Mouse (Mus musculus): ENCODE data around the gene Chst11. TPM values are rescaled to one million over a fixed set of nuclear protein-coding genes. Genes with fewer than 3 reads are reported as not detected.

The Chst11 gene
- polyA plus RNA-seq, 1 experiment from 2014 or later = 2.9 TPM

DNA sequence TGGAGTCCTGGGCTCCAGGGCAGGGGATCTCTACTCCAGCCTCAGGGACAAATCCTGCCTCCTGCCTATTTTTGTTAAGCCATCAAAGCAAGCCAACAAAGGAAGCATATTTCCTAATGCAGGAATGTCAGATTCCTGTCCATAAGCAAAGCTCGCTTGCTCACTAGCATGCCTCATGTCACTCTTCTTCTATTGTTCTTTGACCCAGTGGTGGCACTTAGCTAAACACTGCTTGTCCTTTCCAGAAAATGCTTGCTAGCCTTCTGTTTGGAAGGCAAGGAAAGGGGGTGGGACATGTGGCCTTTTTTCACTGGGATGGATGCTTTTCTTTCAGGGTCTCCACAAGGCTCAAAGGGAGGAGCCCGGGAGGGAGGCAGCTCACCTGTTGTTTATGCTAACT, 103.5 kb downstream of the Chst11 start:
- H3K36me3 ChIP-seq = no peaks in the 10 kb centered on the region
- peaks cover 31% of the 10 kb centered on the region for H3K4me1 ChIP-seq (replicated peaks)
- H3K4me2 ChIP-seq (replicated peaks) = no peak overlapping the region
- no peak overlapping the region for H3K4me3 ChIP-seq (replicated peaks)
- WGBS = 22% methylated on average over 2 of the region's 2 CpGs
- H3K27ac ChIP-seq = 0 out of 2 replicates have a peak overlapping the region, but pooled peaks have one; percentile 37
- H3K9ac ChIP-seq (replicated peaks) = no peak overlapping the region
- no peaks in the 10 kb centered on the region for H3K27me3 ChIP-seq
- no peaks in the 10 kb centered on the region for H3K9me3 ChIP-seq
- no peak for ATAC-seq

DNA sequence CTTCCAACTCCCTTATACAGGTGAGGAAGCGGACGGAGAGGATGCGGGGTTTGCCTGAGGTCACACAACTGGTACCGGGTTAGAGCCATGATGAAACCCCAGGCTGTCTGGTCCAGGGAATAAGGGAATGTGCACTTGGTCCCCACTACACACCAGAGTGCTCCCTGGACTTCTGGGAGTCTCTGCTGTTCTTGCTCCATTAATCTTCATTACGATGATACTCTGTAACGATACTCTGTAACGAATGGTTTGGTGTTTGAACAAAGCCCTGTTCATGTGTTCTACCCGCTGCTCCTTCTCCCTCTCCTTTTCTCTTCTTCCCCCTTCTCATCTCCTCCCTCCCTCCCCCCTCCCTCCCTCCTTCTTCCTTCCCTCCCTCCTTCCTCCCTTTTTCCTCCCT, 104.9 kb downstream of the Chst11 start:
- no peak for ATAC-seq
- WGBS = 84% methylated on average over 8 of the region's 8 CpGs
- Histone ChIP-seq H3K36me3 (no peaks in the 10 kb centered on the region), H3K4me3 (replicated peaks) (no peak overlapping the region), H3K4me1 (replicated peaks) (peaks cover 31% of the 10 kb centered on the region), H3K27me3 (no peaks in the 10 kb centered on the region), H3K4me2 (replicated peaks) (no peak overlapping the region), H3K27ac (no peak overlapping the region), H3K9ac (replicated peaks) (no peak overlapping the region), H3K9me3 (no peaks in the 10 kb centered on the region)

DNA sequence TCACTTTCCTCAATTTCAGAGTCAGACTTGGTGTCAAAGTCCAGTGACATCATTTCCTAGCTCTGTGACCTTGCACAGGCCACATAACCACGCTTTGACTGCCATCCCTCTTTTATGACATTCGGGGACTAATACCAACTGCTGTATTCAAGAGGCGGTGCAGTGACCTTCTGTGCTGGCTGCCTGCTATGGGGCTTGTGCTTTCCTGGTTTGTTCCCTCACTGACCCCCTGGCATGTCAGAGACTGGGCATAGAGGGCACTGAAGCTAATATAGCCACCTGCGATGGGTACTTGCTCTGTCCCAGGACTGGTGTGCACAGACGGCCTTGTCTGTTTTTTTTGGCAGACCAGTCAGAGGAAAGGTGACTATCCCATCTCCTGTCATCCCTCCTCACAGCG, 108.4 kb downstream of the Chst11 start:
- Histone ChIP-seq H3K9ac (replicated peaks) (no peak overlapping the region), H3K4me3 (replicated peaks) (no peak overlapping the region), H3K27ac (no peak overlapping the region), H3K4me2 (replicated peaks) (no peak overlapping the region), H3K4me1 (replicated peaks) (peaks cover 42% of the 10 kb centered on the region), H3K36me3 (no peaks in the 10 kb centered on the region), H3K27me3 (no peaks in the 10 kb centered on the region), H3K9me3 (no peaks in the 10 kb centered on the region)
- no peak for ATAC-seq
- 90% methylated on average over 6 of the region's 6 CpGs for WGBS

DNA sequence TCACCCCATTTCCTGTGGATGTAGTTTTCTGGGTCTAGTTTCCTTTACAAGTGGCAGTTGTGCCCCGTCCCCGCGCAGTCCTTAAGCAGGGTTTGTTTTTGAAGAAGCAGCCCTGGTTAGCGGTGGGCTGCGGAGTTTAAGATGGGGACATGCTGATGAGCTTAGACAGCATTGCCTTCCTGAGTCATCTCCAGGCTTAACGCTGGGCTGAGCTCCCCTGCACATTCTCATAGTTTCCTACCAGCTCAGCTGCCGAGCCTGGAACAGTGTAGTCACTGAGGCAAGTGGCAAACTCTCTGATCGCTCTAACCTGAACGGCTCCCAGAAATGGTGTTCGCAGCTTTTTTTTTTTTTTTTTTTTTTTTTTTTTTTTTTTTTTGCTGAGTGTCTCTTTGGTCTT, 109.0 kb downstream of the Chst11 start:
- 80% methylated on average over 10 of the region's 10 CpGs for WGBS
- H3K9ac ChIP-seq (replicated peaks) = no peak overlapping the region
- ATAC-seq = no peak

DNA sequence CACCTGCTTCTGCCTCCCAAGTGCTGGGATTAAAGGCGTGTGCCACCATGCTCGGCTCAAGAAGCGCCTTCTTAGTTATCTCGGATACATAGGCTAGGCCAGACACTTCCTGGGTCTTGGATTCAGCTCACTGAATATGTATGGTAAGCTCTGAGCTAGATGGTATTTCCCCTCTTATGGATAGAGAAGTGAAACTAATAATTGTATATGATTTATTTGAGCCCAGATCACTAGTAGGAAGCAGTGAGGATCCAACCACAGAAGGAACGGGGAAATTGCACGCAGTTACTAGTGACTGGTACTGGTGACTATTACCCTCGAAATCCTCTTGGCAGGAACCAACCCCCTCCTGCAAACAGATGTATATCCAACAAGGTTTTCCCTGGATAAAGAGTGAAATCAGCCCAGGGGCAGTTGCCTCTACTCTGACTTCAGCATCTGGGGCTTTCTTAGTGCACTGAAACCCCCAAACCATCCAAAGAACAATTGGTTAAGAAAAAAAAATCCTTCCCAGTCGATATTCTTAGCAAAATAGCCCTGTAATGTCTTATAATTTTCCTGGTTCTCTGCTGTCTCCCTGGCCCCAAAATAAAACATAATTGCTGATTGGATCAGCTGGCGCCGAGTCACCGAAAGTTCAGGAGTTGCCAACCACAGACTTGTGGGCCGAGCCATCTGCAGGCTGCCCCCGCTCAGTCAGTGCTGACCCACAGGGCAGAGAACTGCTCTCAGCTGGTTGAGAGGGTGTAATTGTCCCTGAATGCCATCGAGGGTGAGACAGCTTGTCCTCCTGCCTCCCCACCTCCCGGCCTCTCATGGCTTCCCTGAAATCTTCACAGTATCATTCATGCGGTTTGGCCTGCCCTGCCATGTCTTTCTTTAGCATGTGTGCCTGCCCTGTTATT, 109.8 kb downstream of the Chst11 start:
- WGBS = 85% methylated on average over 16 of the region's 16 CpGs
- no peak overlapping the region for H3K9ac ChIP-seq (replicated peaks)

More for the DNA sequence above, 109.0 kb downstream of the Chst11 start:
- no peak overlapping the region for H3K4me3 ChIP-seq (replicated peaks)
- no peak overlapping the region for H3K27ac ChIP-seq
- no peaks in the 10 kb centered on the region for H3K36me3 ChIP-seq
- no peaks in the 10 kb centered on the region for H3K9me3 ChIP-seq
- no peak overlapping the region for H3K4me2 ChIP-seq (replicated peaks)
- no peaks in the 10 kb centered on the region for H3K27me3 ChIP-seq
- peaks cover 42% of the 10 kb centered on the region for H3K4me1 ChIP-seq (replicated peaks)

DNA sequence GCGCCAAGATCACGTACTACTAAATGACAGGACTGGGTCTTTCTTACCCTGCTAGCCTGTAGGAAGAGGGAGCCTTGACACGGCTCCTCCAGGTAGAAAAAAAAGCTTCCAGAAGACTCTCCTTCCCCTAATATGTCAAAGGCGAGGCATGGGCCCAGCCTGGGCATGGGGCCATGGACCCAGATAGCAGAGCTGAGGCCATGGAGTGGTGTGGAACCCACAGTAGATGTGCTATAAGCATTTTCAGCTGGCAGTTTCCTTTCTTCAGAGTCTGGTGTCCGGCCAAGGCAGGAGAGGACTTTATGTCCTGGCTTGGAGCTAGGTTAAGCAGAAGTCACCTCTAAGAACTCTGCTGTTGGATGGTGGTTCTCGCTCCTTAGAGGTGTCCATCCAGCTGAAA, 111.0 kb downstream of the Chst11 start:
- Histone ChIP-seq H3K4me2 (replicated peaks) (no peak overlapping the region), H3K27me3 (no peaks in the 10 kb centered on the region), H3K36me3 (no peaks in the 10 kb centered on the region), H3K27ac (no peak overlapping the region), H3K4me3 (replicated peaks) (no peak overlapping the region), H3K4me1 (replicated peaks) (peaks cover 48% of the 10 kb centered on the region), H3K9me3 (no peaks in the 10 kb centered on the region), H3K9ac (replicated peaks) (no peak overlapping the region)
- 91% methylated on average over 6 of the region's 6 CpGs for WGBS
- no peak for ATAC-seq

More for the DNA sequence above, 109.8 kb downstream of the Chst11 start:
- Histone ChIP-seq H3K27ac (no peak overlapping the region), H3K9me3 (no peaks in the 10 kb centered on the region), H3K4me1 (replicated peaks) (peaks cover 43% of the 10 kb centered on the region), H3K36me3 (no peaks in the 10 kb centered on the region), H3K27me3 (no peaks in the 10 kb centered on the region), H3K4me2 (replicated peaks) (no peak overlapping the region), H3K4me3 (replicated peaks) (no peak overlapping the region)
- ATAC-seq = no peak

DNA sequence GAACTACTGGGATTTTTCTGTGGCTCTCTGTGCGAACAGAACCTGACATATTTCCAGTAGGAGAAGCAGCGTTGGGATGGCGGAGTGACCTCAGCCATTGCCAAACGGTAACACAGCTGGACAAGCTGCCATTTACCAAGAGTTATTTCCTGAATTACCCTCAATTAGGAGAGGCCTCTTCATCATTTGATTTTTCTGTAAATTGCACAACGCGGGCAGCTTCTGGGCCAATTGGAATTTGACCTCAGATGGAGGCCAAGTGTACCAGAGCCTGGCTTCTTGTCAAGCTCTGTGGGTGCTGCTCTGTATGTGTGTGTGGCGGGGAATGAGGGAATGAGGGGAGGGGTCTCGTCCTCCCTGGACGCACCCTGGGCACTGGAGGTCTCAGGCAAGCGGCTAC, 113.6 kb downstream of the Chst11 start:
- ATAC-seq = no peak
- Histone ChIP-seq H3K27ac (peak overlapping the region; percentile 53; the same call in 1 of the 2 replicates), H3K4me2 (replicated peaks) (no peak overlapping the region), H3K4me3 (replicated peaks) (no peak overlapping the region), H3K9ac (replicated peaks) (no peak overlapping the region), H3K36me3 (no peaks in the 10 kb centered on the region), H3K27me3 (no peaks in the 10 kb centered on the region), H3K4me1 (replicated peaks) (peaks cover 68% of the 10 kb centered on the region), H3K9me3 (no peaks in the 10 kb centered on the region)
- 77% methylated on average over 10 of the region's 10 CpGs for WGBS

DNA sequence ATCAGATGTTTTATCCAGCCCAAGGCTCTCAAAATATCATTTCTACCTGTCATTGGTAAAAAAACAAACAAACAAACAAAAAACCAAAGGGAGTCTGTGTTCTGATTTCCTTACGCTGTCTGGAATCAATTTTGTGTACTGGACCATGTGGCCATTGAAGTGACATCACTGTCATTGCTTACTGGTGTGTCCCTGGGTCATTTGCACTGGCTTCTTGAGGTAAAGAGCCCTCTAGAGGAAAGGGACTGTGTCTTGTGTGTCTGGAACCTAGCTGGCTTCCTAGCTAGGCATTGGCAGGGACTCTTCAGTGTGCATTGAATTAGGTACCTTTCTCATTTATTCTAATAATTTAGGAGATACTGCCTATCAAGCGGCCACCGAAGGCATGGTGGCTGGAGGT, 114.4 kb downstream of the Chst11 start:
- Histone ChIP-seq H3K27ac (peak overlapping the region; percentile 53; the same call in 1 of the 2 replicates), H3K36me3 (no peaks in the 10 kb centered on the region), H3K4me2 (replicated peaks) (no peak overlapping the region), H3K9ac (replicated peaks) (no peak overlapping the region), H3K27me3 (no peaks in the 10 kb centered on the region), H3K4me3 (replicated peaks) (no peak overlapping the region), H3K9me3 (no peaks in the 10 kb centered on the region), H3K4me1 (replicated peaks) (peaks cover 75% of the 10 kb centered on the region)
- WGBS = 86% methylated on average over 3 of the region's 3 CpGs
- no peak for ATAC-seq

DNA sequence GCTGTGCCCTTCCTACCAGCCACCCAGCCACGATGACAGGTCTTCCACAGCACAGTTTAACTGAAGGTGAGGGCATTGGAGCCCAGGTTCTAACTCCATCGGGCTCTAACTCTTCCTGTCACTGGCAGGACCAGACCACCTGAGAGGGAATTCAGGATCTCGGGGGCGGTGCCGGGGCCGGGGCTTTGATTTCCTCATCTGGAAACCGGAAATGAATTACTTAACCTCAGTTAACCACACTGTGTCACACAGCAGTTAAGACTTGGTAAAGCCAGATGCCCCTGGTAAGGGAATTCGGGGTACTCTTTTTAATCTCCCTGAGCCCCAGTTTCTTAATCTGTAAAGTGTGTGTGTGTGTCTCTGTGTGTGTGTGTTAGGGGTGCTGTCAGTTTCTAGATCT, 115.6 kb downstream of the Chst11 start:
- Histone ChIP-seq H3K27me3 (no peaks in the 10 kb centered on the region), H3K4me1 (replicated peaks) (peaks cover 82% of the 10 kb centered on the region), H3K4me3 (replicated peaks) (no peak overlapping the region), H3K36me3 (no peaks in the 10 kb centered on the region), H3K27ac (no peak overlapping the region), H3K9ac (replicated peaks) (no peak overlapping the region), H3K9me3 (no peaks in the 10 kb centered on the region), H3K4me2 (replicated peaks) (no peak overlapping the region)
- no peak for ATAC-seq
- WGBS = 67% methylated on average over 8 of the region's 8 CpGs

DNA sequence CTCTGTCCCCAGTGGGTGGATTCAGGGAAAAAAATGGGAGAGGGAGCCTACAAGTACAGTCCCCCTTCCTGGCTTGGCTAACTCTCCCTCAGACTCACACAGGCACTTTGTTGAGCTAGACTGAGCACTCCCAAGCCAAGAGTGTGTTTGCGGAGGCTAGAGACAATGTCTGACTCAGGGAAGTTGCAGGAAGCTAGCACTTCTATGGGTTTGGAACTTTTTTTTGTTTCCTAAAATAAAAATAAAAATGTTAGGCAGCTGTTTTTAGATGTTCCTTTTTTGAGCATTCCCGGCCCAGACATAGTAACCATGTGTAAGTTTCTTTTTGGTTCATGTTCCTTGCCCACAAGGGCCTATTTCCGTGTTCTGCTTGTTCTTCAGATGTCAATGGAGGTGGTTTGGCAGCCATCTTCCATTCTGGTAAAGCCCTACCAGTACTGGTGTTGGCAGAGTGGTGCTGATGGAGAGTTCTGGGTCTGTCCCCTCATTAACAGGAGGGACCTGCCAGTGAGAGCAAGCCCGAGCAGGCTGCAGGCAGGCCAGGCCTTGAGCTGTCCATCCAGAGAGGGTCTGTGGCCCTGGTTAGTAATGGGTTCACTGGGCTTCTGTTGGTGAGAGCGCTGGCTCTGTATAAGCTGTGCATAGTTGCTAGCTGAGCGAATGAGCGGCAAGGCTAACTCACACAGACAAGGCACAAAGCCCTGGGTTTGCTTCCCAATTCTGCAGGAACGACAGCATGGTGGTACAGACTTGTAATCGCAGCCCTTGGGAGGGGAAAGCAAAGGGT, 116.3 kb downstream of the Chst11 start:
- ATAC-seq = no peak
- 81% methylated on average over 9 of the region's 9 CpGs for WGBS
- H3K27me3 ChIP-seq = no peaks in the 10 kb centered on the region
- no peak overlapping the region for H3K9ac ChIP-seq (replicated peaks)
- no peak overlapping the region for H3K4me2 ChIP-seq (replicated peaks)
- no peaks in the 10 kb centered on the region for H3K9me3 ChIP-seq
- H3K27ac ChIP-seq = no peak overlapping the region
- H3K4me3 ChIP-seq (replicated peaks) = no peak overlapping the region
- H3K4me1 ChIP-seq (replicated peaks) = peaks cover 88% of the 10 kb centered on the region
- no peaks in the 10 kb centered on the region for H3K36me3 ChIP-seq

DNA sequence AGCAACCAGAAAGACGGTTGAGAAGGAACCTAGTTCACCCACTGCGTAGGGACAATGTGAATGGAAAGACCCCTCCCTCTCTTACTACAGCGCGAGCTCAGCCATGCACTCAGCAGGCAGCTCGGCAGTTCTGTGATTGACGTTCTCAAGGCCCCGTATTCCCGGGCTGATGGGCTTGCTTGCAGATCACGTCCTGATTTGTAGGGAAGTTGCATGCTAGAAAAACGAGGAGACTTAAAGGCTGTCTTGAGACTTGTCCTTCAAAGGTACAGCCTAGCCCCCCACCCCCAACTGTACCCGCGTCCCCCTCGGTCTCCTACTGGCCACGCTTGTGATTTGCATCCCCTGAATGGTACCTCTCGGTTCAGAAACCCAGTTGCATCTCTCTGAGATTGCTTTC, 117.4 kb downstream of the Chst11 start:
- Histone ChIP-seq H3K27me3 (no peaks in the 10 kb centered on the region), H3K36me3 (no peaks in the 10 kb centered on the region), H3K4me3 (replicated peaks) (no peak overlapping the region), H3K4me2 (replicated peaks) (peak overlapping the region; percentile 25), H3K9me3 (no peaks in the 10 kb centered on the region), H3K27ac (peak overlapping the region; percentile 79), H3K9ac (replicated peaks) (no peak overlapping the region), H3K4me1 (replicated peaks) (peaks cover 88% of the 10 kb centered on the region)
- ATAC-seq = peak; percentile 49
- WGBS = 9% methylated on average over 15 of the region's 15 CpGs

DNA sequence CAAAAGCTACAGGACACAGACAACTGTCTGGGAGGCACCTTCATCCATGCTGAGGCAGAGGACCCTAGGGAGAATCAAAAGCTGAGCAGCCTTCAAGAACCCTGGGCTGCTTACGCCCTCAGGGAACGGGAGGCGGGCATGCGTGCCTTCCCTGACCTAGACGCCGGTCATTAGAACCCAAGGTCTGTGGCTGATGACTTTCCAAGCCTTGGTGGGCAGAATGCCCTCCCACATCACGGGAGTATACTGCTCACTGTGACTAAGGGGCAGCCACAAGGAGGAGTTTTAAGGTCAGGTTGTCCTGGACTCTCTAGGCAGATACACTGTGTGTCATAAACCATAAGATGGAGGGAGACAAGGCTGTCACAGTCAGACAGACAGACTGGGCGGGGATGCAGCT, 118.9 kb downstream of the Chst11 start:
- no peak for ATAC-seq

More for the DNA sequence above, 118.9 kb downstream of the Chst11 start:
- H3K4me2 ChIP-seq (replicated peaks) = no peak overlapping the region
- no peaks in the 10 kb centered on the region for H3K9me3 ChIP-seq
- no peak overlapping the region for H3K27ac ChIP-seq
- no peak overlapping the region for H3K9ac ChIP-seq (replicated peaks)
- H3K27me3 ChIP-seq = no peaks in the 10 kb centered on the region
- 70% methylated on average over 8 of the region's 8 CpGs for WGBS
- no peak overlapping the region for H3K4me3 ChIP-seq (replicated peaks)
- peaks cover 85% of the 10 kb centered on the region for H3K4me1 ChIP-seq (replicated peaks)
- no peaks in the 10 kb centered on the region for H3K36me3 ChIP-seq
